Mouse (Mus musculus): ENCODE data around the gene Spen. TPM values are rescaled to one million over a fixed set of nuclear protein-coding genes. Genes with fewer than 3 reads are reported as not detected.
"Not testable (repeated sequence)": the region's sequence is repeated elsewhere in the genome, so short reads cannot be mapped to it uniquely, and the experiment has no call there.

The Spen gene
- polyA plus RNA-seq, 1 experiment = 9.5 TPM

GRCm38 (mm10) chr4:141567174-141567573, 28.8 kb upstream of the Spen start:
- not testable (repeated sequence) for H3K4me3 ChIP-seq (ENCODE audit: insufficient read depth, low read depth, low read length); H3K27ac ChIP-seq (replicated peaks; ENCODE audit: low read depth, low read length)
- peaks cover 22% of the 10 kb centered on the region for H3K4me1 ChIP-seq (ENCODE audit: control insufficient read depth, insufficient read depth, insufficient read length, low read length)

- Histone ChIP-seq H3K4me1 (ENCODE audit: control insufficient read depth, insufficient read depth, insufficient read length, low read length) (peaks cover 22% of the 10 kb centered on the region), H3K27ac (replicated peaks; ENCODE audit: low read depth, low read length) (peak overlapping the region; percentile 98)
Measured at GRCm38 (mm10) chr4:141566187-141566586, 27.8 kb upstream of the Spen start.

GRCm38 (mm10) chr4:141565325-141565724, 26.9 kb upstream of the Spen start:
- peak overlapping the region; percentile 98 for H3K27ac ChIP-seq (replicated peaks; ENCODE audit: low read depth, low read length)
- peaks cover 14% of the 10 kb centered on the region for H3K4me1 ChIP-seq (ENCODE audit: control insufficient read depth, insufficient read depth, insufficient read length, low read length)
- no peak overlapping the region for H3K4me3 ChIP-seq (ENCODE audit: insufficient read depth, low read depth, low read length)

More at GRCm38 (mm10) chr4:141566187-141566586, 27.8 kb upstream of the Spen start:
- no peak overlapping the region for H3K4me3 ChIP-seq (ENCODE audit: insufficient read depth, low read depth, low read length)

- peak overlapping the region; percentile 83 for H3K27ac ChIP-seq (replicated peaks; ENCODE audit: low read depth, low read length)
- H3K4me1 ChIP-seq (ENCODE audit: control insufficient read depth, insufficient read depth, insufficient read length, low read length) = peaks cover 12% of the 10 kb centered on the region
- H3K4me3 ChIP-seq (ENCODE audit: insufficient read depth, low read depth, low read length) = no peak overlapping the region
Measured at GRCm38 (mm10) chr4:141564660-141565059, 26.3 kb upstream of the Spen start.

- peak overlapping the region; percentile 83 for H3K27ac ChIP-seq (replicated peaks; ENCODE audit: low read depth, low read length)
- H3K4me3 ChIP-seq (ENCODE audit: insufficient read depth, low read depth, low read length) = no peak overlapping the region
- H3K4me1 ChIP-seq (ENCODE audit: control insufficient read depth, insufficient read depth, insufficient read length, low read length) = peaks cover 9% of the 10 kb centered on the region
Measured at GRCm38 (mm10) chr4:141564209-141564608, 25.8 kb upstream of the Spen start.

- peaks cover 13% of the 10 kb centered on the region for H3K4me1 ChIP-seq (ENCODE audit: control insufficient read depth, insufficient read depth, insufficient read length, low read length)
- H3K4me3 ChIP-seq (ENCODE audit: insufficient read depth, low read depth, low read length) = no peak overlapping the region
- H3K27ac ChIP-seq (replicated peaks; ENCODE audit: low read depth, low read length) = peak overlapping the region; percentile 54
Measured at GRCm38 (mm10) chr4:141562281-141562680, 23.9 kb upstream of the Spen start.

GRCm38 (mm10) chr4:141561331-141561919, 23.0 kb upstream of the Spen start:
- H3K4me1 ChIP-seq (ENCODE audit: control insufficient read depth, insufficient read depth, insufficient read length, low read length) = peaks cover 13% of the 10 kb centered on the region
- H3K4me3 ChIP-seq (ENCODE audit: insufficient read depth, low read depth, low read length); H3K27ac ChIP-seq (replicated peaks; ENCODE audit: low read depth, low read length): not testable (repeated sequence)

- H3K4me3 ChIP-seq (ENCODE audit: insufficient read depth, low read depth, low read length) = peak overlapping the region; percentile 56
Measured at GRCm38 (mm10) chr4:141559898-141560263, 21.5 kb upstream of the Spen start.

GRCm38 (mm10) chr4:141559131-141559897, 20.9 kb upstream of the Spen start:
- H3K4me3 ChIP-seq (ENCODE audit: insufficient read depth, low read depth, low read length) = peak overlapping the region; percentile 56
- H3K27ac ChIP-seq (replicated peaks; ENCODE audit: low read depth, low read length) = peak overlapping the region; percentile 98
- peaks cover 11% of the 10 kb centered on the region for H3K4me1 ChIP-seq (ENCODE audit: control insufficient read depth, insufficient read depth, insufficient read length, low read length)

More at GRCm38 (mm10) chr4:141559898-141560263, 21.5 kb upstream of the Spen start:
- H3K27ac ChIP-seq (replicated peaks; ENCODE audit: low read depth, low read length) = peak overlapping the region; percentile 98
- peaks cover 11% of the 10 kb centered on the region for H3K4me1 ChIP-seq (ENCODE audit: control insufficient read depth, insufficient read depth, insufficient read length, low read length)

GRCm38 (mm10) chr4:141558658-141559057, 20.3 kb upstream of the Spen start:
- Histone ChIP-seq H3K4me3 (ENCODE audit: insufficient read depth, low read depth, low read length) (peak overlapping the region; percentile 56), H3K4me1 (ENCODE audit: control insufficient read depth, insufficient read depth, insufficient read length, low read length) (peaks cover 11% of the 10 kb centered on the region)

GRCm38 (mm10) chr4:141556163-141556562, 17.8 kb upstream of the Spen start:
- not testable (repeated sequence) for H3K4me1 ChIP-seq (ENCODE audit: control insufficient read depth, insufficient read depth, insufficient read length, low read length); H3K4me3 ChIP-seq (ENCODE audit: insufficient read depth, low read depth, low read length); H3K27ac ChIP-seq (replicated peaks; ENCODE audit: low read depth, low read length)

More at GRCm38 (mm10) chr4:141558658-141559057, 20.3 kb upstream of the Spen start:
- H3K27ac ChIP-seq (replicated peaks; ENCODE audit: low read depth, low read length) = peak overlapping the region; percentile 87

GRCm38 (mm10) chr4:141554255-141554865, 16.0 kb upstream of the Spen start:
- H3K4me1 ChIP-seq (ENCODE audit: control insufficient read depth, insufficient read depth, insufficient read length, low read length); H3K4me3 ChIP-seq (ENCODE audit: insufficient read depth, low read depth, low read length); H3K27ac ChIP-seq (replicated peaks; ENCODE audit: low read depth, low read length): not testable (repeated sequence)

- Histone ChIP-seq H3K27ac (replicated peaks; ENCODE audit: low read depth, low read length) (no peak overlapping the region), H3K4me3 (ENCODE audit: insufficient read depth, low read depth, low read length) (no peak overlapping the region), H3K4me1 (ENCODE audit: control insufficient read depth, insufficient read depth, insufficient read length, low read length) (no peaks in the 10 kb centered on the region)
Measured at GRCm38 (mm10) chr4:141552484-141552883, 14.1 kb upstream of the Spen start.

GRCm38 (mm10) chr4:141547299-141547698, 8.9 kb upstream of the Spen start:
- H3K4me3 ChIP-seq (ENCODE audit: insufficient read depth, low read depth, low read length) = peak overlapping the region; percentile 36
- H3K27ac ChIP-seq (replicated peaks; ENCODE audit: low read depth, low read length) = peak overlapping the region; percentile 95
- no peaks in the 10 kb centered on the region for H3K4me1 ChIP-seq (ENCODE audit: control insufficient read depth, insufficient read depth, insufficient read length, low read length)

GRCm38 (mm10) chr4:141546334-141547200, 8.2 kb upstream of the Spen start:
- peak overlapping the region; percentile 93 for H3K4me3 ChIP-seq (ENCODE audit: insufficient read depth, low read depth, low read length)
- peak overlapping the region; percentile 100 for H3K27ac ChIP-seq (replicated peaks; ENCODE audit: low read depth, low read length)
- H3K4me1 ChIP-seq (ENCODE audit: control insufficient read depth, insufficient read depth, insufficient read length, low read length) = no peaks in the 10 kb centered on the region
